Mouse (Mus musculus) myocyte (in vitro differentiated cells): ENCODE measurements around the gene Hist1h2af.
"Not testable (repeated sequence)": the region's sequence is repeated elsewhere in the genome, so short reads cannot be mapped to it uniquely, and the experiment has no call there.

Source experiments
- CEBPB ChIP-seq: IDR thresholded peaks from 2 replicates; pipeline ENCODE4 v1.6.1; 2011; ENCODE audit warnings: mild to moderate bottlenecking, moderate library complexity; ENCODE audit not compliant: poor library complexity, insufficient read depth, severe bottlenecking
- E2F4 ChIP-seq: IDR thresholded peaks from one replicate; pipeline ENCODE4 v1.6.1; 2011; ENCODE audit warnings: mild to moderate bottlenecking, control low read depth, moderate library complexity; ENCODE audit not compliant: insufficient read depth
- MAX ChIP-seq: IDR thresholded peaks from one replicate; pipeline ENCODE4 v1.6.1; 2011; ENCODE audit warnings: low read depth, mild to moderate bottlenecking, control low read depth
- MYOD1 ChIP-seq, 3 experiments: IDR thresholded peaks; one replicate each; pipeline ENCODE4 v1.6.1; 2011; ENCODE audit warnings: control low read depth in 2 of 3, low read depth in 2 of 3, mild to moderate bottlenecking in 2 of 3, moderate library complexity in 1 of 3; ENCODE audit not compliant: insufficient read length in 2 of 3, control insufficient read depth in 1 of 3
- MYOG ChIP-seq, 3 experiments: IDR thresholded peaks; one replicate each; pipeline ENCODE4 v1.6.1; 2011; ENCODE audit warnings: control low read depth in 2 of 3, low read depth in 2 of 3, mild to moderate bottlenecking in 2 of 3; ENCODE audit not compliant: insufficient read length in 2 of 3, control insufficient read depth in 1 of 3, insufficient read depth in 1 of 3
- POLR2A ChIP-seq: IDR thresholded peaks from one replicate; pipeline ENCODE4 v1.6.1; 2011; ENCODE audit warnings: low read depth, mild to moderate bottlenecking, control low read depth, moderate library complexity; ENCODE audit not compliant: insufficient read length
- POLR2AphosphoS2 ChIP-seq: IDR thresholded peaks from one replicate; pipeline ENCODE4 v1.6.1; 2011; ENCODE audit warnings: low read depth, control low read depth; ENCODE audit not compliant: insufficient read length
- SRF ChIP-seq: IDR thresholded peaks from one replicate; pipeline ENCODE4 v1.6.1; 2011; ENCODE audit warnings: low read depth; ENCODE audit not compliant: control insufficient read depth, insufficient read length
- TCF12 ChIP-seq: IDR thresholded peaks from one replicate; pipeline ENCODE4 v1.6.1; 2011; ENCODE audit warnings: mild to moderate bottlenecking, control low read depth; ENCODE audit not compliant: poor library complexity, insufficient read depth, severe bottlenecking
- TCF3 ChIP-seq: IDR thresholded peaks from one replicate; pipeline ENCODE4 v1.6.1; 2011; ENCODE audit warnings: low read depth, control low read depth; ENCODE audit not compliant: insufficient read length
- USF1 ChIP-seq: IDR thresholded peaks from one replicate; pipeline ENCODE4 v1.6.1; 2011; ENCODE audit warnings: low read depth, mild to moderate bottlenecking, control low read depth, moderate library complexity

DNA sequence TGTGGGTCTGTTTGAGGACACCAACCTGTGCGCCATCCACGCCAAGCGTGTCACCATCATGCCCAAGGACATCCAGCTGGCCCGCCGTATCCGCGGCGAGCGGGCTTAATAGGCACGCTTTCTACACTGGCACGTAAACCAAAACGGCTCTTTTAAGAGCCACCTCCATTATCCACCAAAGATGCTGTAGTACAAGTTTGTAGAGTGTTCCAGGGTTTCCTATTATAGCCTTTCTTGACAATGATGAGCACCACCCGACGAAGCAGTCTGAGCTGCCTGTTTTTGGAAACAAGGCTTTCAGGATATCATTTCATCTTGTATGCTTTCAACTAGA is 11.0 kb downstream of the Hist1h2af start:
- not testable (repeated sequence) for TF ChIP-seq POLR2A; MYOG (IDR thresholded peaks at IDR 0.05; ENCODE audit: control insufficient read depth in 1 of 3, insufficient read depth in 1 of 3, insufficient read length in 2 of 3, low read depth in 2 of 3); E2F4; CEBPB; USF1; TCF3; MAX; POLR2AphosphoS2; MYOD1 (IDR thresholded peaks at IDR 0.05; ENCODE audit: control insufficient read depth in 1 of 3, insufficient read length in 2 of 3, low read depth in 2 of 3); TCF12; SRF
